Mouse (Mus musculus) gastrocnemius, postnatal 14 days (tissue): Measurements from ENCODE around the gene Cckbr. TPM values are rescaled to one million over a fixed set of nuclear protein-coding genes. Genes with fewer than 3 reads are reported as not detected.

Experiments
- total RNA-seq, 2 experiments: library from RNA; stranded (reverse); gene quantifications; 2 replicates each; pipeline ENCODE4 v1.2.3; 2021

Gene Cckbr
- total RNA-seq, 2 experiments from 2014 or later: not detected

Other genes with a start within 250 kb of the Cckbr start
- not detected for gene Olfr685, start 239.7 kb upstream of the Cckbr start, total RNA-seq
- not detected for gene Olfr686, start 218.2 kb upstream of the Cckbr start, total RNA-seq
- gene Olfr688, start 137.6 kb upstream of the Cckbr start, total RNA-seq: not detected
- gene Olfr689, start 114.6 kb upstream of the Cckbr start, total RNA-seq: not detected
- not detected for gene Olfr690, start 91.6 kb upstream of the Cckbr start, total RNA-seq
- gene Olfr691, start 83.5 kb upstream of the Cckbr start, total RNA-seq: not detected
- gene Olfr692, start 57.5 kb upstream of the Cckbr start, total RNA-seq: not detected
- gene Gm5901, start 50.7 kb upstream of the Cckbr start, total RNA-seq: not detected
- 10 to 100 TPM in 1 of 2 experiments, 1 to 10 TPM in 1; 9.6 to 12.2 TPM for gene Fam160a2, start 25.7 kb upstream of the Cckbr start, total RNA-seq
- gene Cnga4, start 21.2 kb upstream of the Cckbr start, total RNA-seq: not detected
- gene Cavin3, start 56.6 kb downstream of the Cckbr start, total RNA-seq: 10 to 100 TPM; 27.7 to 33.5 TPM
- 10 to 100 TPM; 43.7 to 44.1 TPM for gene Smpd1, start 128.6 kb downstream of the Cckbr start, total RNA-seq
- gene Apbb1, start 155.9 kb downstream of the Cckbr start, total RNA-seq: 10 to 100 TPM in 1 of 2 experiments, 1 to 10 TPM in 1; 8.9 to 10.1 TPM
- gene Hpx, start 174.4 kb downstream of the Cckbr start, total RNA-seq: not detected
- 10 to 100 TPM; 14.3 to 16.4 TPM for gene Trim3, start 207.8 kb downstream of the Cckbr start, total RNA-seq
- 10 to 100 TPM; 70.3 to 72.0 TPM for gene Timm10b, start 214.3 kb downstream of the Cckbr start, total RNA-seq
- gene Arfip2, start 214.7 kb downstream of the Cckbr start, total RNA-seq: 10 to 100 TPM; 12.2 to 14.5 TPM
- gene Gm45799, start 214.8 kb downstream of the Cckbr start, total RNA-seq: 1 to 10 TPM; 1.1 to 2.4 TPM
- gene Dnhd1, start 225.1 kb downstream of the Cckbr start, total RNA-seq: under 1 TPM; 0.55 to 0.57 TPM